Mouse (Mus musculus) embryonic facial prominence, embryonic 13.5 days (tissue): ENCODE data around the gene Ctnnbip1. TPM values are rescaled to one million over a fixed set of nuclear protein-coding genes. Genes with fewer than 3 reads are reported as not detected.

Source experiments
- ATAC-seq: fragments of 200-750 bp; cut with Nextera tagmentation; 2 replicates; pipeline ENCODE4 v1.8.0; 2017; ENCODE audit warnings: low read depth; ENCODE audit not compliant: insufficient number of reproducible peaks, insufficient read depth, low FRiP score, low TSS enrichment
- H3K27ac ChIP-seq: fragments of 300-500 bp; sonication (generic); 2 replicates; pipeline ENCODE4 v1.5.1; 2015; ENCODE audit warnings: moderate library complexity, mild to moderate bottlenecking, inconsistent platforms
- H3K27me3 ChIP-seq: fragments of 300-500 bp; sonication (generic); 2 replicates; pipeline ENCODE4 v1.6.1; 2015; ENCODE audit warnings: mild to moderate bottlenecking, inconsistent platforms
- H3K36me3 ChIP-seq: fragments of 300-500 bp; sonication (generic); 2 replicates; pipeline ENCODE4 v1.6.1; 2015; ENCODE audit warnings: mild to moderate bottlenecking, inconsistent platforms
- H3K4me1 ChIP-seq: fragments of 300-500 bp; sonication (generic); 2 replicates; pipeline ENCODE4 v1.6.1; 2015; ENCODE audit warnings: inconsistent platforms
- H3K4me2 ChIP-seq: fragments of 300-500 bp; sonication (generic); 2 replicates; pipeline ENCODE4 v1.6.1; 2015; ENCODE audit warnings: moderate library complexity, mild to moderate bottlenecking, inconsistent platforms
- H3K4me3 ChIP-seq: fragments of 300-500 bp; sonication (generic); 2 replicates; pipeline ENCODE4 v1.5.1; 2015; ENCODE audit warnings: mild to moderate bottlenecking, inconsistent platforms
- H3K9ac ChIP-seq: fragments of 300-500 bp; sonication (generic); 2 replicates; pipeline ENCODE4 v1.6.1; 2015; ENCODE audit warnings: mild to moderate bottlenecking, inconsistent platforms
- H3K9me3 ChIP-seq: fragments of 300-500 bp; sonication (generic); 2 replicates; pipeline ENCODE4 v1.6.1; 2016; ENCODE audit warnings: inconsistent platforms
- WGBS: fragments of 180-500 bp; shearing (Covaris S2); methylation state at CpG from one replicate; pipeline ENCODE4 v1.1.7; 2015; ENCODE audit warnings: mixed read lengths; 5-methylcytosine and 5-hydroxymethylcytosine counted together
- polyA plus RNA-seq: library from polyadenylated mRNA; unstranded; fragments of >200 nt; fragmentation: Nextera tagmentation; extraction: Ambion mirVana; gene quantifications from 2 replicates; pipeline ENCODE4 v1.2.1, GENCODE M21; 2015

Gene Ctnnbip1
- polyA plus RNA-seq, 1 experiment from 2014 or later: 65.4 TPM

GRCm38 (mm10) chr4:149562905-149563347 lies 44.9 kb downstream of the Ctnnbip1 start:
- Histone ChIP-seq H3K4me1 (peaks cover 22% of the 10 kb centered on the region), H3K9ac (peak overlapping the region; percentile 44), H3K4me3 (no peak overlapping the region), H3K36me3 (peaks cover 33% of the 10 kb centered on the region), H3K27ac (peak overlapping the region; percentile 63), H3K9me3 (no peaks in the 10 kb centered on the region), H3K27me3 (no peaks in the 10 kb centered on the region), H3K4me2 (peak overlapping the region; percentile 21; the same call in 1 of the 2 replicates)
- 30% methylated on average over 7 of the region's 7 CpGs for WGBS
- ATAC-seq: no peak

GRCm38 (mm10) chr4:149563941-149564361 lies 45.9 kb downstream of the Ctnnbip1 start:
- Histone ChIP-seq H3K4me3 (no peak overlapping the region), H3K4me1 (peaks cover 33% of the 10 kb centered on the region), H3K9ac (no peak overlapping the region), H3K27ac (no peak overlapping the region), H3K9me3 (no peaks in the 10 kb centered on the region), H3K4me2 (no peak overlapping the region), H3K27me3 (no peaks in the 10 kb centered on the region), H3K36me3 (peaks cover 30% of the 10 kb centered on the region)
- ATAC-seq: no peak
- WGBS: 87% methylated on average over 10 of the region's 10 CpGs

GRCm38 (mm10) chr4:149564452-149565407 lies 46.7 kb downstream of the Ctnnbip1 start:
- ATAC-seq: peak; percentile 8; the same call in 1 of the 2 replicates

DNA sequence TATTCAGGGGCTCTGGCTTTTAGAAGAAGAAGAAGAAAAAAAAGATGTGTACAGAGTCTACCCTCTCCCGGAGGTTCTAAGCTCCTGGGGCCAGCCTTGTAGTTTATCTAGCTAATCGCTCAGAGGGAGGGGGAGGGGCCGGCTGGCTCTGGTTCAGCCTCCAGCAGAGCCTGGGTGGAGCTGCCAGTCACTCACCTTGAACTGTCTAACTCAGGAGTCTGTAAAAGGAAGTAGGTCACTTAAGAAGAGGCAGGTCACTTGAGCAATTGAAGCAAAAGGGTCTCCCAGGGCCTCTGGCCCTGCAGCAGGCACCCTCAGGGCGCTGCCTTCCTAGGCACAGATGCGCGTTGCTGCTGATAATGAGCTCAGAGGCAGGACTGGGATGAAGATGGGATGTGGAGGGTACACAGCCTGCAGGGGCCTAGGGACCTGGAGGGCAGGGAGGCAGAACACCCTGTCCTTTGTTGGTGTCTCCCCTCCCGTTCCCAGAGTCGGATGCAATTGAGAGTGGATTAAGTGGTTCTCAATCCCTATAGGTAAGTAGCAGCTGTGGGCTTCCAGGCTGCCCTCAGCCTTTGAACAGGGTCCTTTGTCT lies 49.5 kb downstream of the Ctnnbip1 start:
- H3K4me2 ChIP-seq: no peak overlapping the region
- H3K36me3 ChIP-seq: peaks cover 16% of the 10 kb centered on the region
- peaks cover 55% of the 10 kb centered on the region for H3K4me1 ChIP-seq
- no peaks in the 10 kb centered on the region for H3K9me3 ChIP-seq
- 14% methylated on average over 8 of the region's 8 CpGs for WGBS
- no peak for ATAC-seq
- no peak overlapping the region for H3K27ac ChIP-seq
- no peak overlapping the region for H3K9ac ChIP-seq
- H3K4me3 ChIP-seq: no peak overlapping the region
- H3K27me3 ChIP-seq: no peaks in the 10 kb centered on the region

More at GRCm38 (mm10) chr4:149564452-149565407, 46.7 kb downstream of the Ctnnbip1 start:
- Histone ChIP-seq H3K4me3 (no peak overlapping the region), H3K4me1 (peaks cover 40% of the 10 kb centered on the region), H3K9me3 (no peaks in the 10 kb centered on the region), H3K27ac (no peak overlapping the region), H3K27me3 (no peaks in the 10 kb centered on the region), H3K4me2 (no peak overlapping the region), H3K36me3 (peaks cover 22% of the 10 kb centered on the region), H3K9ac (no peak overlapping the region)
- WGBS: 59% methylated on average over 20 of the region's 20 CpGs

DNA sequence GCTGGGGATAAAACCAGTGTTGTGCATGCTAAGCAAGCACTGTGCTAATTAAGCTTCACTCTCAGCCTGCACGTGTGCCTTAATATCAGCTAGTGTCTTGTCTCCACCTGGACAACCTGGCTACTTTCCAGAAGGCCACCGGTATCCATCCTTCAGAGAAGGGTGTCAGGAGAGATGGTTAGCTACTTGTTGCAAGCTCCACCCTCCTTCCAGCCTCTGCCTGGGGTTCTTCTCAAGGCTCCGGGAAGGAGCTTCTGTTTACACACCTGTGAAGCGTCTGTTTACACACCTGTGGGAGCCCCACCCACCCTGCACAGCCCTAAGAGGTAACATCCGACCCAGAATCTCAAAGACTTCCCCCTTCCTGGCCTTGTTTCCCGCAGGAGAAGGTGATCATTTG lies 50.6 kb downstream of the Ctnnbip1 start:
- 37% methylated on average over 6 of the region's 6 CpGs for WGBS
- H3K4me2 ChIP-seq: no peak overlapping the region
- peaks cover 57% of the 10 kb centered on the region for H3K4me1 ChIP-seq
- H3K27ac ChIP-seq: no peak overlapping the region
- peaks cover 13% of the 10 kb centered on the region for H3K36me3 ChIP-seq
- H3K27me3 ChIP-seq: peaks cover 4% of the 10 kb centered on the region; the same call in 1 of the 2 replicates
- no peak overlapping the region for H3K4me3 ChIP-seq
- no peak overlapping the region for H3K9ac ChIP-seq
- no peaks in the 10 kb centered on the region for H3K9me3 ChIP-seq
- ATAC-seq: no peak

- ATAC-seq: no peak
- Histone ChIP-seq H3K9ac (no peak overlapping the region), H3K4me1 (peaks cover 55% of the 10 kb centered on the region), H3K36me3 (peaks cover 7% of the 10 kb centered on the region), H3K9me3 (no peaks in the 10 kb centered on the region), H3K4me3 (no peak overlapping the region), H3K27me3 (peaks cover 4% of the 10 kb centered on the region; the same call in 1 of the 2 replicates), H3K27ac (no peak overlapping the region), H3K4me2 (no peak overlapping the region)
- 71% methylated on average over 6 of the region's 6 CpGs for WGBS
Observed at GRCm38 (mm10) chr4:149569781-149570497, 51.9 kb downstream of the Ctnnbip1 start.

DNA sequence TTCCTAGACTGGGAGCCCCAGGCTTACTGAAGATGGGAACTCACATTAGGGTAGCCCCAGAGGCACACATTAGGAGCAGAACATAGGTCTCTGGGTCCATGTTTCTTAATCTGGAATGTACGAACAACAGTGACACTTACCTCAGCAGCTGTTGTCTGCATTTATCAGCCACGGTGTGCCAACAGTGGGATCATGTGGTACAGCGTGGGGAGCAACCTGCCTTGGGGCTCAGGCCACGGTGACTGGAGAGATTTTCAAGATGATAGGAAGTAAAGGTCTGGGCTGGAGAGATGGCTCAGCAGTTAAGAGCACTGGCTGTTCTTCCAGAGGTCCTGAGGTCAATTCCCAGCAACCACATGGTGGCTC lies 52.4 kb downstream of the Ctnnbip1 start:
- H3K36me3 ChIP-seq: peaks cover 6% of the 10 kb centered on the region
- H3K27ac ChIP-seq: no peak overlapping the region
- no peak overlapping the region for H3K4me2 ChIP-seq
- H3K27me3 ChIP-seq: peaks cover 4% of the 10 kb centered on the region; the same call in 1 of the 2 replicates
- no peak overlapping the region for H3K4me3 ChIP-seq
- H3K4me1 ChIP-seq: peaks cover 55% of the 10 kb centered on the region
- ATAC-seq: no peak
- H3K9me3 ChIP-seq: no peaks in the 10 kb centered on the region
- 72% methylated on average over 4 of the region's 4 CpGs for WGBS
- H3K9ac ChIP-seq: no peak overlapping the region

DNA sequence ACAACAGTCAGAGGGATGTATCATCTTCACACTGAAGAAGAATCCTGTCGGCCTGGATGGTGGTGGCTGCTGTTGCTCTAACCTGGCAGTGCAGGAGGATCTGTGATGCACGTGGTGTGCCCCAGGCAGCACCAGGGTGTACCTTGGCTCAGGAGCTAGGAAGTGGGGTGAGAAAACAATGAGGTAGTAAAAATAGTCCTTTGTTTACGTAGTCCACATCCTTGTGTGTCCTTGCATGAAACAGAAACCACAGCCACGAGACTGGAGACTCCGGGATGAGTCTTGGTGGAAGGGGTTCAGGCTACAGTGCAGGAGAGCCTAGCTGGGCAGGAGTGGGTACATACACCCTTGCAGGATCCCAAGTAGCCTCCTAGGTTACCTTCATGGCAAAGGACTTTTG lies 53.2 kb downstream of the Ctnnbip1 start:
- peaks cover 4% of the 10 kb centered on the region; the same call in 1 of the 2 replicates for H3K27me3 ChIP-seq
- no peaks in the 10 kb centered on the region for H3K9me3 ChIP-seq
- H3K4me3 ChIP-seq: no peak overlapping the region
- no peak overlapping the region for H3K4me2 ChIP-seq
- peaks cover 55% of the 10 kb centered on the region for H3K4me1 ChIP-seq
- 71% methylated on average over 5 of the region's 5 CpGs for WGBS
- no peak for ATAC-seq
- H3K27ac ChIP-seq: peak overlapping the region; percentile 69
- no peak overlapping the region for H3K9ac ChIP-seq
- no peaks in the 10 kb centered on the region for H3K36me3 ChIP-seq

DNA sequence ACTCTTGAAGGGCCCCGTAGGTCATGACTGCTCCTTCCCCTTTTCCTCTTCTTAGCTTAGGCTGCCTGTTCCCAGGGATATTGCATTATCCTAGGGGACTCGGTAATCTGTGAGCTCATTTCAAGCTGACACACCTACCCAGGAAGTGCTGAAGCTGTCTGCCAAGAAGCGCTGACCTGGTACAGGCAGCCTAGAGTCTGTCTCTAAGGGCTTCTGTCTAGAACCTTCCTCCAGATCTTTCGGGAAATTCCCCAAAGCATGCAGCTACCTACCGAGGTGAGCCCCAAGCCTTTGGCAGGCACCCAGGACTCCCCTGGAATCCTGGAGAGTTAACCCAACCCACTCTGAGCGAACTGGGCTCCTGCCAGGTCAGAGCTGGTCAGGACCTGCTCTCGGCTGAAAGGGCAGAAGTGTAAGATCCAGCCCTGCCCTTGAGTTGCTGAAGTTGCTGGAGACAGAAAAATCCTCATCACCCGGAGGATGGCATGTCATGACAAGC lies 53.7 kb downstream of the Ctnnbip1 start:
- Histone ChIP-seq H3K4me3 (no peak overlapping the region), H3K36me3 (no peaks in the 10 kb centered on the region), H3K9ac (no peak overlapping the region), H3K27ac (peak overlapping the region; percentile 69), H3K4me2 (no peak overlapping the region), H3K27me3 (peaks cover 4% of the 10 kb centered on the region; the same call in 1 of the 2 replicates), H3K4me1 (peaks cover 58% of the 10 kb centered on the region), H3K9me3 (no peaks in the 10 kb centered on the region)
- 0 out of 2 replicates have a peak, but pooled peaks have one; percentile 13 for ATAC-seq
- WGBS: 35% methylated on average over 8 of the region's 8 CpGs

- no peak overlapping the region for H3K4me2 ChIP-seq
- WGBS: 13% methylated on average over 6 of the region's 9 CpGs
- H3K27me3 ChIP-seq: peaks cover 4% of the 10 kb centered on the region; the same call in 1 of the 2 replicates
- no peaks in the 10 kb centered on the region for H3K36me3 ChIP-seq
- H3K27ac ChIP-seq: peak overlapping the region; percentile 75
- H3K9me3 ChIP-seq: no peaks in the 10 kb centered on the region
- no peak for ATAC-seq
- H3K4me3 ChIP-seq: no peak overlapping the region
- 0 out of 2 replicates have a peak overlapping the region, but pooled peaks have one; percentile 36 for H3K9ac ChIP-seq
- peaks cover 63% of the 10 kb centered on the region for H3K4me1 ChIP-seq
Observed at GRCm38 (mm10) chr4:149572446-149572845, 54.4 kb downstream of the Ctnnbip1 start.

- Histone ChIP-seq H3K9me3 (no peaks in the 10 kb centered on the region), H3K4me3 (no peak overlapping the region), H3K27ac (peak overlapping the region; percentile 75), H3K4me1 (peaks cover 60% of the 10 kb centered on the region), H3K4me2 (no peak overlapping the region), H3K27me3 (peaks cover 4% of the 10 kb centered on the region; the same call in 1 of the 2 replicates), H3K9ac (0 out of 2 replicates have a peak overlapping the region, but pooled peaks have one; percentile 36), H3K36me3 (no peaks in the 10 kb centered on the region)
- WGBS: 42% methylated on average over 8 of the region's 8 CpGs
- no peak for ATAC-seq
Observed at GRCm38 (mm10) chr4:149572851-149573250, 54.8 kb downstream of the Ctnnbip1 start.
